Mouse (Mus musculus): ENCODE data around the gene Hexim1. TPM values are rescaled to one million over a fixed set of nuclear protein-coding genes. Genes with fewer than 3 reads are reported as not detected.

The Hexim1 gene
- polyA plus RNA-seq, 2 experiments: 2.4 to 11.4 TPM

- Histone ChIP-seq H3K4me2 (ENCODE audit: low read depth) (peak within 1 kb of the TSS; percentile 96), H3K4me3 (ENCODE audit: insufficient read depth in 1 of 2, low read depth in 2 of 2, low read length in 2 of 2) (peak within 1 kb of the TSS; percentile 96 to 97), H3K36me3 (replicated peaks; ENCODE audit: control insufficient read depth, insufficient read depth, low read depth) (no peaks in the 10 kb centered on the region), H3K4me1 (replicated peaks; ENCODE audit: control insufficient read depth in 2 of 2, insufficient read depth in 2 of 2, low read length in 1 of 2) (peaks cover 35 to 42% of the 10 kb centered on the region in 2 experiments), H3K27me3 (ENCODE audit: control insufficient read depth, insufficient read depth, low read length) (no peaks in the 10 kb centered on the region), H3K9ac (replicated peaks) (peak within 1 kb of the TSS; percentile 99), H3K27ac (peak within 1 kb of the TSS; percentile 94), H3K9me3 (ENCODE audit: control insufficient read depth, low read length) (no peaks in the 10 kb centered on the region)
- peak; percentile 31 for ATAC-seq (ENCODE audit: insufficient read depth)
- peak in 1 of 3 experiments; percentile 35 for DNase-seq (ENCODE audit: low read depth in 3 of 3, low spot score in 3 of 3)
- no peak for TF ChIP-seq EP300 (IDR thresholded peaks at IDR 0.05; ENCODE audit: low read depth)
- no peak for TF ChIP-seq CTCF (IDR thresholded peaks at IDR 0.05; ENCODE audit: low read depth)
- WGBS (ENCODE audit: insufficient replicate concordance): 1% methylated on average over 39 of the region's 39 CpGs
Observed at GRCm38 (mm10) chr11:103131701-103132575, 15.9 kb downstream of the Hexim1 start, which contains the start of gene Hexim2. Gene Hexim2 (plus strand): TSS chr11:103132429.

DNA sequence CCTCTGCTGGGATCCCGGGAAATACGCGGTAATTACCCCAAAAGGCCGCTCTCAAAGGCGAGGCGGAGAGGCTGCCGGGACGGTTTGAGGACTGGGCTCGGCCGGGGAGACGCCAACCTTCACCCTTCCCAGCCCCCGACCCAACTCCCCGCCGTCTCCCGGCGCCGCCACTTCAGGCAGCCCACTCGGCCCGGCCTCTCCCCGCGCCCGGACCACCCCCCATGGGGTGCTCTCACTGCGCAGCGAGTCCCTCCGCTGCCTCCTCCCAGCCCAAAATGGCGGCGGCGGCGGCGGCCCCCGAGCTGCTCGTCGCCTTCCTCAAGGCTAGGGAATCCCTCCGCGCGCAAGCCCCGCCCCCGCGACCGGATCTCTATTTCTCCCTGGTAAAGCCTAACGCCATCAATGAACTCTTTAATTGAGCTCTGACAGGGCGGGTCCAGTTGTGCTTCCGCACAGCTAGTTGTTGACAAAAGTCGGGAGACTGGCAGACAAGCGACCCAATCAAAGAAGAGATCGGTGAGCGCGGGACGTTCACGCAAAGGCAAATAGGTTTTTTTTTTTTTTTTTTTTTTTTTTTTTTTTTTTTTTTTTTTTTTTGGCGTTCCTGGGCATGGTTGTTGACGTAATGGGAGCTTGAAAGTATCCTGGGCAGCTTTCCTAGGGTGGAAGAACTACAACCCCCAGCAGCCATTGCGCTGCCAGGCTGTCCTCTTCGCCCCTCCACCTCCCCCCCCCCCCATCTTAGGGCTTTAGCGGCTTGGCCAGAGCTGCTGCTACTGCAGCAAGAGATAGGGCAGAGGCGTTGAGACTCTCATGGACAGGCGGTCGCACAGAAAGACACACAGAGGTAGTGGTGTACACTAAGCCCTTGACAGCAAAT, 16.8 kb downstream of the Hexim1 start:
- TF ChIP-seq EP300 (IDR thresholded peaks at IDR 0.05; ENCODE audit: low read depth) (peak; percentile 32), CTCF (IDR thresholded peaks at IDR 0.05; ENCODE audit: low read depth) (no peak)
- peaks cover 35 to 43% of the 10 kb centered on the region in 2 experiments for H3K4me1 ChIP-seq (replicated peaks; ENCODE audit: control insufficient read depth in 2 of 2, insufficient read depth in 2 of 2, low read length in 1 of 2)
- under 1% methylated on average over 58 of the region's 58 CpGs for WGBS (ENCODE audit: insufficient replicate concordance)
- peak overlapping the region; percentile 96 to 97 for H3K4me3 ChIP-seq (ENCODE audit: insufficient read depth in 1 of 2, low read depth in 2 of 2, low read length in 2 of 2)
- no peaks in the 10 kb centered on the region for H3K27me3 ChIP-seq (ENCODE audit: control insufficient read depth, insufficient read depth, low read length)
- DNase-seq (ENCODE audit: low read depth in 3 of 3, low spot score in 3 of 3) (peak; percentile 99 to 100 (median 99)), ATAC-seq (ENCODE audit: insufficient read depth) (peak; percentile 86)
- H3K4me2 ChIP-seq (ENCODE audit: low read depth): peak overlapping the region; percentile 96
- no peaks in the 10 kb centered on the region for H3K36me3 ChIP-seq (replicated peaks; ENCODE audit: control insufficient read depth, insufficient read depth, low read depth)
- H3K9ac ChIP-seq (replicated peaks): peak overlapping the region; percentile 99
- no peaks in the 10 kb centered on the region for H3K9me3 ChIP-seq (ENCODE audit: control insufficient read depth, low read length)
- H3K27ac ChIP-seq: peak overlapping the region; percentile 94

GRCm38 (mm10) chr11:103133456-103134185, 17.6 kb downstream of the Hexim1 start:
- Histone ChIP-seq H3K9me3 (ENCODE audit: control insufficient read depth, low read length) (no peaks in the 10 kb centered on the region), H3K4me3 (ENCODE audit: insufficient read depth in 1 of 2, low read depth in 2 of 2, low read length in 2 of 2) (peak overlapping the region; percentile 67 to 97), H3K27ac (peak overlapping the region; percentile 94), H3K36me3 (replicated peaks; ENCODE audit: control insufficient read depth, insufficient read depth, low read depth) (no peaks in the 10 kb centered on the region), H3K9ac (replicated peaks) (peak overlapping the region; percentile 95), H3K27me3 (ENCODE audit: control insufficient read depth, insufficient read depth, low read length) (no peaks in the 10 kb centered on the region), H3K4me2 (ENCODE audit: low read depth) (peak overlapping the region; percentile 96), H3K4me1 (replicated peaks; ENCODE audit: control insufficient read depth in 2 of 2, insufficient read depth in 2 of 2, low read length in 1 of 2) (peaks cover 35 to 43% of the 10 kb centered on the region in 2 experiments)
- ATAC-seq (ENCODE audit: insufficient read depth) (no peak), DNase-seq (ENCODE audit: low read depth in 3 of 3, low spot score in 3 of 3) (peak in 1 of 3 experiments; percentile 41)
- TF ChIP-seq EP300 (IDR thresholded peaks at IDR 0.05; ENCODE audit: low read depth): no peak
- TF ChIP-seq CTCF (IDR thresholded peaks at IDR 0.05; ENCODE audit: low read depth): no peak
- WGBS (ENCODE audit: insufficient replicate concordance): 44% methylated on average over 6 of the region's 6 CpGs

DNA sequence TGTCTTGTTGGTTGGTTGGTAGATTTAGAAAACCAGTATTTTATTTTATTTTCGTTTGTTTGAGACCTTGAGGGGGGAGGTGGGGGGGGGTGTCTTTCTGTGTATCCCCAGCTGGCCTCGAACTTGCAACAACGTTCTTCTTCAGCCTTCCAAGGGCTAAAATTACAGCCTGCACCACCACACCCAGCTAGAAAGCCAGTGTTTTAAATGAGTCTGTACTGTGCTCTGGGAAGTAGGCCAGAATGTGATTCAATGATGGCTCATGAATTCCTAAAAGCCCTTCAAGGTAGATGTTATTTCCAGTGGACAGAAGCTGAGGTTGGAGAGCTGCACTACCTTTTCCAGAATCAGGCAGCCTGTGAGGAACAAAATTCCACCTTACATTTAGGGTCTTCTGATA, 18.2 kb downstream of the Hexim1 start:
- Histone ChIP-seq H3K4me3 (ENCODE audit: insufficient read depth in 1 of 2, low read depth in 2 of 2, low read length in 2 of 2) (peak overlapping the region in 1 of 2 experiments; percentile 97; a peak in 3 of 4 replicates), H3K4me1 (replicated peaks; ENCODE audit: control insufficient read depth in 2 of 2, insufficient read depth in 2 of 2, low read length in 1 of 2) (peaks cover 35 to 43% of the 10 kb centered on the region in 2 experiments), H3K9me3 (ENCODE audit: control insufficient read depth, low read length) (no peaks in the 10 kb centered on the region), H3K27ac (peak overlapping the region; percentile 94), H3K36me3 (replicated peaks; ENCODE audit: control insufficient read depth, insufficient read depth, low read depth) (peaks cover 1% of the 10 kb centered on the region), H3K9ac (replicated peaks) (peak overlapping the region; percentile 95), H3K4me2 (ENCODE audit: low read depth) (peak overlapping the region; percentile 96), H3K27me3 (ENCODE audit: control insufficient read depth, insufficient read depth, low read length) (no peaks in the 10 kb centered on the region)
- DNase-seq (ENCODE audit: low read depth in 3 of 3, low spot score in 3 of 3): no peak
- TF ChIP-seq EP300 (IDR thresholded peaks at IDR 0.05; ENCODE audit: low read depth): no peak
- TF ChIP-seq CTCF (IDR thresholded peaks at IDR 0.05; ENCODE audit: low read depth): no peak
- ATAC-seq (ENCODE audit: insufficient read depth): no peak
- WGBS (ENCODE audit: insufficient replicate concordance): 45% methylated on average over 3 of the region's 3 CpGs

All from liver, embryonic 14.5 days (tissue).